Mouse (Mus musculus) ES-E14 (cell line): Measurements from ENCODE around the gene Tubb2a.

Experiments used
- CHD2 ChIP-seq: IDR thresholded peaks from 2 replicates; pipeline ENCODE4 v1.6.1; 2014; ENCODE audit warnings: mild to moderate bottlenecking, low read depth, low read length, inconsistent platforms
- HCFC1 ChIP-seq: IDR thresholded peaks from 2 replicates; pipeline ENCODE4 v1.6.1; 2012; ENCODE audit warnings: low read length, inconsistent platforms, borderline replicate concordance; ENCODE audit not compliant: insufficient read depth
- MAFK ChIP-seq: IDR thresholded peaks from 2 replicates; pipeline ENCODE4 v1.6.1; 2014; ENCODE audit warnings: mild to moderate bottlenecking, low read depth, low read length, inconsistent platforms; ENCODE audit not compliant: insufficient read depth
- ZC3H11A ChIP-seq: IDR thresholded peaks from 2 replicates; pipeline ENCODE4 v1.6.1; 2012; ENCODE audit warnings: low read depth, mild to moderate bottlenecking, inconsistent platforms, low read length, borderline replicate concordance
- ZNF384 ChIP-seq: IDR thresholded peaks from 2 replicates; pipeline ENCODE4 v1.6.1; 2012; ENCODE audit warnings: low read depth, low read length, inconsistent platforms

DNA sequence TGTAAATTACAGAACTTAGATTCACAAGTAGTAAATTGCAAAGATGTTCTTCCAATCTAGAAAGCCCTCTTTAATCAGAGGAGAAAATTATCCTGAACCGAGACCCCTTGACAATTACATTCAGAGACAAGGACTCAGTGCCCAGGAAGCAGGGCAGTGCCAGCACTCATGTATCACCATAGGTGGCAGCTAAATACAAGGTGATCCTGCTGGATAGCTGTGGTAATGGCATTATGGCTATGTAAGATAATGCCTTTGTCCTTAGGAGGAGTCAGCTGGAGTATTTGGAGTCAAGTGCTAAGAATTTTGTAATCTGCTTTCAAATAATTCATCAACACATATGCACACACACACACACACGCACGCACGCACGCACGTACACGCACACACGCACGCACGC is 23.4 kb upstream of the Tubb2a start:
- TF ChIP-seq ZNF384 (no peak), CHD2 (no peak), HCFC1 (no peak), ZC3H11A (no peak), MAFK (no peak)
